Mouse (Mus musculus) lung, adult 2 months (tissue): ENCODE data around the gene 2700049A03Rik.

ENCODE experiments used
- CTCF ChIP-seq: fragments of 200-500 bp; IDR thresholded peaks from 2 replicates; pipeline ENCODE4 v1.5.1; 2011; ENCODE audit warnings: mild to moderate bottlenecking, low read length, control low read depth; ENCODE audit not compliant: insufficient read depth
- POLR2A ChIP-seq: fragments of 200-500 bp; IDR thresholded peaks from 2 replicates; pipeline ENCODE4 v1.6.1; 2011; ENCODE audit warnings: low read depth, mild to moderate bottlenecking, control low read depth, low read length, borderline replicate concordance; ENCODE audit errors: extremely low read depth

- no peak for TF ChIP-seq CTCF
- TF ChIP-seq POLR2A = no peak
Observed at GRCm38 (mm10) chr12:71154979-71155378, 18.3 kb downstream of the 2700049A03Rik start.
